Mouse (Mus musculus) testis, adult 2 months (tissue): ENCODE measurements around the gene Eif3d.

Experiments
- CTCF ChIP-seq: fragments of 200-500 bp; IDR thresholded peaks from 2 replicates; pipeline ENCODE4 v1.5.1; 2012; ENCODE audit warnings: low read depth, mild to moderate bottlenecking, inconsistent platforms, low read length, moderate library complexity; ENCODE audit not compliant: control insufficient read depth, insufficient read depth, insufficient replicate concordance
- POLR2A ChIP-seq: fragments of 200-500 bp; IDR thresholded peaks from 2 replicates; pipeline ENCODE4 v1.6.1; 2012; ENCODE audit warnings: low read depth, mild to moderate bottlenecking, inconsistent platforms, low read length, moderate library complexity; ENCODE audit not compliant: control insufficient read depth

GRCm38 (mm10) chr15:77931689-77932016, 39.0 kb downstream of the Eif3d start:
- TF ChIP-seq CTCF: no peak
- TF ChIP-seq POLR2A: no peak
